ENCODE assay signal across 13 mouse cellular contexts in genomic region chr17:4770052-4770451, GRCm38 (mm10).
DNase-seq lines count a peak whose midpoint lies in the region; ATAC-seq and TF ChIP-seq lines count a peak whose summit lies in the region.
"Had no signal": no experiment of that assay in that cellular context is flagged by ENCODE, and none has a peak within 500 bp of the region (broad histone marks: within the 10 kb centered on the region; RNA-seq: fewer than 3 reads in every experiment).

No protein-coding gene starts in this region.

- ATAC-seq in kidney, embryonic 14.5 days (ENCODE audit: low FRiP score, low TSS enrichment) = no peak
- ATAC-seq in stomach, postnatal 0 days (ENCODE audit: low FRiP score, low TSS enrichment) = no peak
- ATAC-seq: activated CD4-positive, CD25-positive, alpha-beta regulatory T cell, adult 4 months had no signal

- no peaks in the 10 kb centered on the region for H3K9me3 ChIP-seq in kidney, embryonic 14.5 days (ENCODE audit: control insufficient read depth, low read length)
- H3K9me3 ChIP-seq in stomach, postnatal 0 days (ENCODE audit: control insufficient read depth, low read length) = no peaks in the 10 kb centered on the region
- H3K9me3 ChIP-seq: forebrain, embryonic 12.5 days had no signal

- H3K27me3 ChIP-seq in kidney, embryonic 14.5 days (ENCODE audit: control insufficient read depth, insufficient read depth, low read length) = no peaks in the 10 kb centered on the region
- H3K27me3 ChIP-seq in stomach, postnatal 0 days (ENCODE audit: control insufficient read depth, insufficient read depth, low read length) = no peaks in the 10 kb centered on the region

- H3K27ac ChIP-seq in kidney, embryonic 14.5 days (ENCODE audit: low read depth, low read length) = no peak overlapping the region
- H3K27ac ChIP-seq in stomach, postnatal 0 days (replicated peaks) = no peak overlapping the region
- H3K27ac ChIP-seq: forebrain, embryonic 12.5 days; macrophage had no signal

- no peak for TF ChIP-seq EP300 in stomach, postnatal 0 days (optimal IDR thresholded peaks at IDR 0.05)

- TF ChIP-seq CTCF in stomach, postnatal 0 days (IDR thresholded peaks at IDR 0.05; ENCODE audit: low read depth) = peak; percentile 76

- H3K4me2 ChIP-seq in kidney, embryonic 14.5 days (replicated peaks; ENCODE audit: low read depth, low read length) = no peak overlapping the region
- no peak overlapping the region for H3K4me2 ChIP-seq in stomach, postnatal 0 days (replicated peaks; ENCODE audit: low read depth)
- H3K4me2 ChIP-seq: forebrain, embryonic 12.5 days had no signal

- no peaks in the 10 kb centered on the region for H3K36me3 ChIP-seq in kidney, embryonic 14.5 days (ENCODE audit: control insufficient read depth, insufficient read depth, low read length)
- H3K36me3 ChIP-seq in stomach, postnatal 0 days (ENCODE audit: control insufficient read depth, insufficient read depth, low read length) = no peaks in the 10 kb centered on the region
- H3K36me3 ChIP-seq: forebrain, embryonic 12.5 days had no signal

- no peak overlapping the region for H3K9ac ChIP-seq in kidney, embryonic 14.5 days (ENCODE audit: low read depth, low read length)
- no peak overlapping the region for H3K9ac ChIP-seq in stomach, postnatal 0 days (ENCODE audit: low read length)
- H3K9ac ChIP-seq: forebrain, embryonic 12.5 days had no signal

- no peaks in the 10 kb centered on the region for H3K4me1 ChIP-seq in kidney, embryonic 14.5 days (ENCODE audit: control insufficient read depth, insufficient read depth, low read length)
- H3K4me1 ChIP-seq in stomach, postnatal 0 days (replicated peaks; ENCODE audit: control insufficient read depth, insufficient read depth) = no peaks in the 10 kb centered on the region

- DNase-seq in embryo, embryonic 11 days = peak; percentile 13
- no peak for DNase-seq in embryo, embryonic 10 days (ENCODE audit: low spot score)
- DNase-seq in kidney, postnatal 36 days = peak; percentile 7 to 44
- DNase-seq in retina, postnatal 1 day = peak; percentile 23
- DNase-seq in retina, embryonic 14.5 days (ENCODE audit: low spot score) = no peak
- DNase-seq in stomach, postnatal 0 days (ENCODE audit: low spot score) = peak; percentile 28
- no peak for DNase-seq in cerebellum, adult 11 months
- DNase-seq: left cerebral cortex, postnatal 4 days; spleen, adult 18-20 months had no signal

- H3K4me3 ChIP-seq in kidney, embryonic 14.5 days (ENCODE audit: low read length) = no peak overlapping the region
- H3K4me3 ChIP-seq in stomach, postnatal 0 days (ENCODE audit: low read depth, low read length) = no peak overlapping the region
- H3K4me3 ChIP-seq: forebrain, embryonic 12.5 days had no signal

- 79% methylated on average over 3 of the region's 3 CpGs for WGBS in kidney, embryonic 14.5 days
- 85% methylated on average over 3 of the region's 3 CpGs for WGBS in stomach, postnatal 0 days

Comparison
In these comparisons a context has a peak if more than half of its experiments do, and no peak if none do; other contexts are left out.
1. DNase-seq: peak in embryo, embryonic 11 days (single experiment), kidney, postnatal 36 days (2 of 2), retina, postnatal 1 day (single experiment) and stomach, postnatal 0 days (single experiment); none in embryo, embryonic 10 days (single experiment), retina, embryonic 14.5 days (single experiment) and cerebellum, adult 11 months (single experiment).